Mouse (Mus musculus): ENCODE measurements around the gene Prss50.

The Prss50 gene

DNA sequence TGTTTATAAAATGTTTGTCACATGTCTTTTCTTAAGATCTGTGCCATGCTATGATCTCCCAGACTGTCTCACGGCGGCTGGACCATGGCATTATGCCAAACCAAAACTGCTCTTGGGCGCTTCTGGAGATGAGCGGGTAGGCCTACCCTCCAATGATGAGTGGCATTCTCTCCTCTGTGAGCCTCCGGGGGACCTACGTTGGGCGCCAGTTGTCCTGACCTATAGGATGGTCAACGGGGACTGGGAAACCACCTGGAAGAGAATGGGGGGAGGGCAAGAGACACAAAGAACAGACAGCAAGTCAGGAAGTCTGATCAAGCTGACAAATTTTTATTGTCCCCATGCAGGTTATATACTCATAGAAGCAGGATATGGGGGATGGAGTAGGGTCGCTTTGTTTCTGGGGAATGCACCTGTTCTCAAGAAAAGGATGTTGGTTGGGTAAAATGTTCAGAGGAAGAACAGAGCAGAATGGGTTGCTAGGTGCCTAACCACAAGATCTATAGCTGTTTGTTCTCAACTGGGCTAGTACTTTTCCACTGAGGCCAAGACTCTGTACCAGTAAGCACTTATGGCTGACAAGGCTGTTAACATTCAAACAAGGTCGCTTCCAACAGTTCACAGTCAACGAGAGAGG lies 49.6 kb downstream of the Prss50 start:
- no peak for DNase-seq (ENCODE audit: low read depth, low spot score)

DNA sequence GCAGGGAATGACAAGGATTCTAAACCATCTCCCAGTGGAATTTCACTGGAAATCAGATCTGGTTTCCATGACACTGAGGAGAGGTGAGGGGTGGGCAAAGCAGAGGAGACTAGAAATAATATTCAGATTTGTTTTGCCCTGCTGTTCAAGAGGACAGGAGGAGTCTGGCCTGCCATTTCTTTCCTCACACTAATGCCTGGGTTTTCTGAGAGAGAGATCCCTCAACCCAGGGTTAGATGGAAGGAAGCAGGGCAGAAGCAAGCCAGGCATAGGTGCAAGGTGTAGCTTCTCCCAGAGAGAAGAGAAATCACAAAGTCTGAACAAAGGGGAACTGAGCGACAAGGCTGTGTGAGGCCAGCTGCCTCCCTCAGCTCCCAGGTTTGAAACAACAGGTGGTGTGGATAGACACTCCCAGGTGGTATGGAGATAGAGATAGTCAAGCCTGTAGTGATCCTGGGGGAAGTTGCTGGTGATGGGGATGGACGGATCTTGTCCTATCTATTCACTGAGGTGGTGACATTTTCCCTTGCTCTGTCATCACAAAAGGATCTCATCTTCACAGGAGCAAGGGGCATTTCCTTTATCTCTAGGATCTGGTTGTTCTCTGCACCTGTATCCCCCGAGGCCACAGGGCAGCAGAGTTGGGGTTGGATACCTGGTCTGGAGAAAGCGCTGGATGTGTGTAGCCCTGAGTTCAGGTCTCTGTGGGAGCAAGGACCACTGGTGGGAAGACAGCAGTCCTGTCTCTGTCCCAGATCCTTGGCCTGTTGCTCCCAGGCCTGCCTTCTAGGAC lies 50.3 kb downstream of the Prss50 start:
- DNase-seq (ENCODE audit: low read depth, low spot score) = no peak

DNA sequence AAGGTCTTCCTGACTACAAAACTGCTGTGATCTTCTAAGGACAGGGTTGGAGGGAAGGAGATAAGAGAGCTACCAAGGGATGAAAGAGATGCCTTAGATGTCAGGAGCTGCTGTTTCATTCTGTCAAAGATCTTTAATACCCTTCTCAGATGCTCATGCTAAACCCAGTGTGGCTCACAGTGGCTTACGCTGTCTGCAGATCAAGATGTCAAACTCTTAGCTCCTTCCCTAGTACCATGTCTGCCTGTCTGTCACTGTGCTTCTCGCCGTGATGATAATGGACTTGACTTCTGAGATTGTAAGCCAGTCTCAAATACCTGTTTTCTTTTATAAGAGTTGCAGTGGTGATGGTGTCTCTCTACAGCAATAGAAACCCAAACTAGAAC lies 50.9 kb downstream of the Prss50 start:
- no peak for DNase-seq (ENCODE audit: low read depth, low spot score)

DNA sequence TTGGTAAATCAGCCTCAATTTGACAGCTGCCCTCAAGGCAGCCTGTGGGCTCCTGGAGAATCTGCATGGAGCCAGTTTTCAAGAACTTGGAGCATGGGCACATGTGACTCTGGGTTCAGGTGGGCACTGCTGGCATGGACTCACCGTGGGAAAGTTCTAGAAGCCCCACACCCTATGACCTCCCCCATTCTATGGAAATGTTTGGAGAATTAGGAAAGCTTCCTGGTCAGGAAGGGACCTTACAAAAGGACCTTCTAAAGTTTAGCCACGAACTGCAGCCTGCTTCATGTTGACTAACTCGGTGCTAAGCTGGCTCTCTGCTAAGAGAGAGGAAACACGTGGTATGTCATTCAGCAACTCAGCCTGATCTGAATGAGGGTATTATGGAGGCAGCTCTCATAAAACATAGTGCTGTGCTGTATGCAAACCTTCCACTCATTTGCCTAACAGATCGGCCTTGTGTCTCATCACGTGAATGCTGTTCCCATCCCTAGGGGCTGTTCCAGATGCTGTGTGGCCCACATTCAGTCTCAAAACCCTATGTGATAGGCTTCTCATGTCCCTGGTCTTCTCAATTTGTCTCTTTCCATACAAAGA lies 51.7 kb downstream of the Prss50 start:
- no peak for DNase-seq (ENCODE audit: low read depth, low spot score)

Measured in c-Kit-negative CD71-positive TER-119-positive erythroid progenitor cells, embryonic 14.5 days (primary cell).